Mouse (Mus musculus) kidney, adult 2 months (tissue): Measurements from ENCODE around the gene Lyzl4. TPM values are rescaled to one million over a fixed set of nuclear protein-coding genes. Genes with fewer than 3 reads are reported as not detected.

Experiments used
- DNase-seq: peaks from one replicate; pipeline ENCODE4 v3.0.0; 2021
- H3K27ac ChIP-seq: fragments of 200-500 bp; 2 replicates; pipeline ENCODE4 v1.5.1; 2012; ENCODE audit warnings: low read depth, low read length, control low read depth, inconsistent platforms; ENCODE audit not compliant: insufficient read depth
- H3K27me3 ChIP-seq: fragments of 200-500 bp; replicated peaks from 2 replicates; pipeline ENCODE4 v1.6.1; 2012; ENCODE audit warnings: mild to moderate bottlenecking, moderate library complexity, low read length, inconsistent platforms; ENCODE audit not compliant: control insufficient read depth, insufficient read depth
- H3K36me3 ChIP-seq: fragments of 200-500 bp; 2 replicates; pipeline ENCODE4 v1.6.1; 2012; ENCODE audit warnings: mild to moderate bottlenecking, moderate library complexity, low read length, inconsistent platforms; ENCODE audit not compliant: control insufficient read depth, insufficient read depth
- H3K4me1 ChIP-seq: fragments of 200-500 bp; 2 replicates; pipeline ENCODE4 v1.6.1; 2011; ENCODE audit warnings: low read length; ENCODE audit not compliant: control insufficient read depth, insufficient read depth
- H3K4me3 ChIP-seq: fragments of 200-500 bp; 2 replicates; pipeline ENCODE4 v1.5.1; 2011; ENCODE audit warnings: mild to moderate bottlenecking, low read depth, low read length, control low read depth; ENCODE audit not compliant: insufficient read depth
- POLR2A ChIP-seq: fragments of 200-500 bp; IDR thresholded peaks from one replicate; pipeline ENCODE4 v1.6.1; 2011; ENCODE audit warnings: low read depth, low read length, control low read depth
- WGBS: fragments of 180-500 bp; shearing (Covaris S2); methylation state at CpG from one replicate; pipeline ENCODE4 v1.1.7; 2018; 5-methylcytosine and 5-hydroxymethylcytosine counted together
- polyA plus RNA-seq: library from polyadenylated mRNA; depleted of rRNA; stranded (reverse); fragments of >200 nt; gene quantifications from 2 replicates; pipeline ENCODE4 v1.2.3, GENCODE M21; 2012; rRNA removed

The Lyzl4 gene
- polyA plus RNA-seq, 1 experiment: 0.11 TPM

DNA sequence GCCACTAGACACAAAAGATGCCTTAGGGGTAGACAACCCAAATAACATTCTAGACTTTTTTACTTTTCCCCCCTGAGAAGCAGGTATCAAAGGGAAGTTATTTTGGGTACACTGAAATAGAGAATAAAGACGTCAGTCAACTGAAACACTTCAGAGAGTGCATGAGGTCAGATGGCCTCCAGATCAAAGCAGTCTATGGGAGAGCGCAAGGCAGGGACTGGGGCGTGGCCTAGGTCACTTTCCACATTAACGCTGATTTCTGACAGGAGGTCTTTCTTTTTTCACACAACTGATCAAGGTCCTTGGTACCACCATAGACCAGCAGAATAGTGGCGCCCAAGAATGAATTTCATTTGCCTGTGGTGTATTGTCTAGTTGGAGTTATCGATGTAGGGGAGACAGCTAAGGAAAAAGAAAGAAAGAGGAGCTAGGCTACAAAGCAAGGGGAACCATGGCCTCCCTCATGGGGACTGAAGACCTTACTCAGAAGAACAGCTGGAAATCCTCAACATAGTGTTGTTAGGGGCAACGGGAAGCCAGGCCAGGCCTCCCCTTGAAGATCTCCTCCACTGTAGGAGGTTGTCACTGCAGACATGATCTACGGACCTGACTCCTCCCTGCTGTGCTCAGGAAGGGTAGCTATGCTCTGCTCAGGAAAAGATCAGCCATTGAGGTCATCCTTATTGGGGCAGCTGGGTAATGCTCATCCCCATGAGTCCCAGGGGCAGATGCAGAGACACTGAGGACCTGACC, 113.1 kb downstream of the Lyzl4 start:
- no peak for DNase-seq
- WGBS: 47% methylated on average over 8 of the region's 8 CpGs

More for the DNA sequence above, 113.1 kb downstream of the Lyzl4 start:
- no peaks in the 10 kb centered on the region for H3K4me1 ChIP-seq
- H3K27ac ChIP-seq: no peak overlapping the region
- H3K4me3 ChIP-seq: no peak overlapping the region
- H3K27me3 ChIP-seq: no peaks in the 10 kb centered on the region; the same call in 1 of the 2 replicates
- no peaks in the 10 kb centered on the region for H3K36me3 ChIP-seq
- no peak for TF ChIP-seq POLR2A

Other genes with a start within 250 kb of the Lyzl4 start
- 82.6 and 87.7 TPM in 2 replicates for gene Cck, start 146.4 kb downstream of the Lyzl4 start, polyA plus RNA-seq
- gene Vipr1, start 620 bp upstream of the Lyzl4 start, polyA plus RNA-seq: 2.0 and 5.4 TPM in 2 replicates
- gene Sec22c, start 63.4 kb upstream of the Lyzl4 start, polyA plus RNA-seq: 6.6 and 7.4 TPM in 2 replicates
- gene Ss18l2, start 68.2 kb upstream of the Lyzl4 start, polyA plus RNA-seq: 52.4 and 61.5 TPM in 2 replicates
- 24.8 and 28.5 TPM in 2 replicates for gene Nktr, start 77.1 kb upstream of the Lyzl4 start, polyA plus RNA-seq
- gene Zfp651, start 117.2 kb upstream of the Lyzl4 start, polyA plus RNA-seq: 25.4 and 29.5 TPM in 2 replicates
- gene Klhl40, start 135.5 kb upstream of the Lyzl4 start, polyA plus RNA-seq: 1.6 TPM in 1 of 2 replicates, not detected in the other
- 19.1 and 22.5 TPM in 2 replicates for gene Hhatl, start 150.4 kb upstream of the Lyzl4 start, polyA plus RNA-seq
- gene Ccdc13, start 197.4 kb upstream of the Lyzl4 start, polyA plus RNA-seq: 0.30 TPM in 2 replicates
- gene Higd1a, start 216.3 kb upstream of the Lyzl4 start, polyA plus RNA-seq: 22.7 and 36.6 TPM in 2 replicates